Mouse (Mus musculus): ENCODE data around the gene Cd44.

Gene Cd44

DNA sequence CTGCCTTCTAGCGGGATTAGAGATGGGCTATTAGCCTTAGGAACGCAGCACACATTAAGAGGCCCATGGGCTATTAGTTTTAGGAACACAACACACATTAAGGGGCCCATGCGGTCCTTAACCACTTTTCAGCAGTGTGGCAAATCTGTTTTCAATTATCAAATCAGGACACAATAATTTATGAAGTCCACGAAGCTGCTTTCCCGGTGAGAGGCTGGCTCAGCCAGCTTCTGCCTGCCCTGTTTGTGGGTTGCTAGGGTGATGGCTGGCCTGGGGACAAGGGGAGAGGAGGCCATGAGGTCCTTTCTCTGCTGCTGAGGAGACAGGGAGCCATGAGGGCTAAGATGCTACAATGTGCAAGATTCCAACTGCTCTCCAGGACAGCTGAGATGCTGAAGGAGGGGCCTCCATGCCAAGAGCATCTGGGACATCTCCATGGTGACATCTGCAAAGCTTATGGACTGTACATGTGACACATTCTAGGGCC lies 81.2 kb downstream of the Cd44 start:
- no peak for DNase-seq (ENCODE audit: low spot score in 2 of 2)

GRCm38 (mm10) chr2:102815289-102815809 lies 86.1 kb downstream of the Cd44 start:
- DNase-seq (ENCODE audit: low spot score in 2 of 2) = no peak

- no peak for DNase-seq (ENCODE audit: low spot score in 2 of 2)
Measured at GRCm38 (mm10) chr2:102812756-102813155, 88.7 kb downstream of the Cd44 start.

GRCm38 (mm10) chr2:102809436-102809835 lies 92.0 kb downstream of the Cd44 start:
- no peak for DNase-seq (ENCODE audit: low spot score in 2 of 2)

GRCm38 (mm10) chr2:102807633-102808032 lies 93.8 kb downstream of the Cd44 start:
- no peak for DNase-seq (ENCODE audit: low spot score in 2 of 2)

DNA sequence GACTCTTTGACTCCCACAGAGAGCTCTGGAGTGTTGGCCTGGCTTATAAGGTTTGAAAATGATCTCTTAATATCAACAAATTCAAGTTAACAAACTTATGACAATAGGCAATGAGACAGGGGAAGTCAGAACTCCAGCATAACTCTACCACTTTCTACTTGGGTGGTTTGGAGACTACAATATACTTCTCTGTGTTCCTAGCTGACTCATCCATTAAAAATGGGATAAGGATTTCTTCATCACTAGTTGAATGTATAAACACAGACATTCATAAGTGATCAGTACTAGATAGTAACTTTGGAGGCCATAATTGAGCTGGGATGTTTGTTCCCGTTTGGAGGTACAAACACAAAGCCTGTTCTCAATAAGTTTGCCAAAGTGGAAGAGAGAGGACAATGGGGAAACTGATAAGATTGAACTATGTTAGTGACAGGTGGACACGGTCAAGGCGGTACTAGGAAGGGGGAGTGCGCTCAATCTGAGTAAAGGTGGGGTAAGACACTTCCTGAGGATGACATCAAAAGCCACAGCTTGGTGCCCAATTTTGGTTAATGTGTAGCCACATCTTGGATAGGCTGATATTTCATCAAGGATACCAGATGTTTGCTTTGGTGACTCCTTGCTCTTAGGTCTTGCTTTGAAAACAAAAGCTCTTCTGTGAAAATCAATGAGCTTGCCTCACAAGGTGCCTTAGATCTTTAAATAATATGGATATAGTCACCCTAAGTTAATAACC lies 95.5 kb downstream of the Cd44 start:
- DNase-seq (ENCODE audit: low spot score in 2 of 2) = no peak

DNA sequence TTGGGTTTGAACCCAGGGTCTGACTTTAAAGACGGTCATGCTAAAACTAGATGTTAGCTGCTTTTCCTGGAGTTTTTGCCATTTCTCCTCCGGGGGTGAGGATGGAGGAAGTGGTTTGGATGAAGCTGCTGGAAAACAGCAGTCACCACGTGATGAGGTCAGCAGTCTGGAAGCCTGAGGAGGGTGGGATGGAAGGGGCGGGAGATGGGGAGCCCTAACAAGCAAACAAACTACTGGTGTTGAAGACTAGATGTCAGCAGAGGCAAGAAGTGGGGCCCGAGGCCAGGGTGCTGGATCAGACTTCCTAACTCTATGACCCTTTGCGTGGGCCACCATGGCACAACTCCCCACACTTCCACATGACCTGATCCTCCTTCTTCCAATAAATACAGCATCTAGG lies 96.2 kb downstream of the Cd44 start:
- no peak for DNase-seq (ENCODE audit: low spot score in 2 of 2)

GRCm38 (mm10) chr2:102804109-102804508 lies 97.4 kb downstream of the Cd44 start:
- DNase-seq (ENCODE audit: low spot score in 2 of 2) = no peak

DNA sequence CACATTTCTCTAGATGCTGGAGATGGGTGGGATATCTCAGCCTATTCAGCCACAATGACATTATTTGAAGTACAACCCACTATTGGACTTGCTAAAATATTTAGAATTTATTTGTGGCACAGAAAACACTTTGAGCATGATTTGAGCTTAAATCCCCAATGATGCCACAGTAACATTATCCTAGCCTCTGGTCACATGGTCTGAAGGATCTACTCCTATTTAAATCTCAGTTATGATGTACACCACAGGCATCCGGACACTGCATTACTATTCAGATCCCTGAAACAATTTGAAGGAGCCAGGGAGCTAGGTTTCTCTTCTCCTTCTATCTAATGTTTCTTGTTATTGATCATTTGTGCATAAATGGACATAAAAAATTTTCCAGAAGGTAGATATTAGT lies 99.6 kb downstream of the Cd44 start:
- DNase-seq (ENCODE audit: low spot score in 2 of 2) = no peak

DNA sequence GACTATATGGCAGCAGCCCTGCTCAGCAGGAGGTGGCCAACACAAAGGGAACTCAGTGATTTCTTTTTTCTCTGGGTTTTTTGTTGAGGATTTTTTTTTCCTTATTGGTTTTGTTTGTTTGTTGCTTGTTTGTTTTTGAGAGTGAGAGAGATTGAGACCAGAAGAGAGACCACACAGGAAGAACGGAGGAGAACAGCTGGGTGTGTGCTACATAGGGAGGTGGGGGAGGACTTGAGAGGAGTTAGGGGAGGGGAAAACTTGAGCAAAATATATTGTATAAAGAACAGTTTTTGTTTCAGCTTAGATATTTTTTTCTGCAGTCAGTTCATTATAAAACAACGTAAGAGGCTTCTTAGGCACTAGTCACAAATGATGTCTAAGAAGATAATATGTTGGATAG lies 103.3 kb downstream of the Cd44 start:
- DNase-seq (ENCODE audit: low spot score in 2 of 2) = no peak

GRCm38 (mm10) chr2:102795034-102795433 lies 106.4 kb downstream of the Cd44 start:
- DNase-seq (ENCODE audit: low spot score in 2 of 2) = no peak

DNA sequence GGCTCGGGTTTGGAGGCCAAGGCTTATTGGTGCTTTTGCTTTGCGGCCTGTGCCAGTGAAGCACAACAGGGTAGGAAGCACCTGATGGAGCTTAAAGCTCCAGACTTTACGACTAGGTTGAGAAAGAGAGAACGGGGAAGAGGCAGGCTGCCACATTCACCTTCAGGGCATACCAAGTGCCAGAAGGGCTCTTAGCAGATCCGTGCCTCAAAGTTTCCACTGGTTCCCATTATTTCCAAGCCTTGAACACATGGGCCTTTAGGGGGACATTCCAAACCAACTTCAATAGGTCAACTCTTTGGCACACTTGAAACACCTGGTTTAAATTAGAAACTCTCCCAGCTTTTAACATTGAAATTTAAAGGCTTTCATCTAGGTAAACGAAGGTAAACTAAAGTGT lies 108.7 kb downstream of the Cd44 start:
- DNase-seq (ENCODE audit: low spot score in 2 of 2) = no peak

GRCm38 (mm10) chr2:102791641-102792040 lies 109.8 kb downstream of the Cd44 start:
- no peak for DNase-seq (ENCODE audit: low spot score in 2 of 2)

DNA sequence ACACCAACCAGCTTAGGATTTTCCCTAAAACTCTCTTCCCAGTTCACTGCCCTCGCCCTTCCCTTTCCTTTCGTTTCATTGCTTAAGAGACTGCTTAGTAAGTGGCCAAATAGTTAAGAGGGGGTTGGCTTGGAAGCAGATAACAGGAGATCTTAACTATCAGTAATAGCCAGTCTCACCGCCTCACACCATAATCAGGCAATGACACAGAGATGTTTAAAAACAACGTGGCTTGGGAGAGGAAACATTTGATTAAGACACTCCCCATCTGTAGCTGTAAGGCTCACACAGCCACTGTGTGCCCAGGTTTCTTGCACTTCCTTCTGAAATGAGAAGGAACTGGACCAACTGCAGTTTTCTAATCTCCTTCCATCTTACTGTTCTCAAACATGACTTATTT lies 115.8 kb downstream of the Cd44 start:
- DNase-seq (ENCODE audit: low spot score in 2 of 2) = no peak

- DNase-seq (ENCODE audit: low spot score in 2 of 2) = no peak
Measured at GRCm38 (mm10) chr2:102782751-102783150, 118.7 kb downstream of the Cd44 start.

- no peak for DNase-seq (ENCODE audit: low spot score in 2 of 2)
Measured at GRCm38 (mm10) chr2:102778208-102778607, 123.3 kb downstream of the Cd44 start.

DNA sequence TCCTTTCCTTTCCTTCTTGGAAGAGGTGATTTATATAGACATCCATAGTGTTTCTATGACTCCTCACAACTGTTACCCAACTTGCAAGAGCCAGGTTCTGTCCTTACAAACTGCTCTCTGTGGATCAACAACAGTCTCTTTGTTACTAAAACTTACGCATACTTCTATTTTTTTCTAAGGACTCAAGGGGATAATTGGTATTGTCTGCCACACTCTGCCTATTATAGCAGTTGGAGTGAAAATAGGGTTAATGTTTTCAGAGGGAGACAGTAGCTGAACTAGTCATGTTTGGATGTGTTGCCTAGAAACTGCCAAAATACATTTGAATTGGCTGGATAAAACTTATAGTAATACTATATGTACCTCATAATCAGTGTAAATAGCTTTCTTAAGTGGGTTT lies 125.9 kb downstream of the Cd44 start:
- DNase-seq (ENCODE audit: low spot score in 2 of 2) = no peak

GRCm38 (mm10) chr2:102774700-102775099 lies 126.8 kb downstream of the Cd44 start:
- no peak for DNase-seq (ENCODE audit: low spot score in 2 of 2)

DNA sequence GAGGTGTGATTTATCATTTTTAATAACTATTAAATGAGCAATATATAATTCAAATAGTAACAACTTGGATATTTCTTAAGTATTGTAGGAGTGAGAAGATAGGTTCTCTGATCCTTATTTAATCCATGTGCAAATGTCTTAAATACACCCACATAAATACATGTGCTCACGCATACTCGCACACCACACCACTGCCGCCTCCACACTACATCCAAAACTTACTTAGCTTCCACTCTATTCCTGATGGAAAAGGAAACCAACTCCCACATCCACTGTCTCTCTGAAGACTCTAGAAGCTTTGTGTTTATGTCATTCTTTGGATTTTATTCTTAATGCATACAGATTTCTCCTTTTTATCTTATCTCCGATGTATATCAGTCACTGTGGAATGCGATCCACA lies 129.2 kb downstream of the Cd44 start:
- no peak for DNase-seq (ENCODE audit: low spot score in 2 of 2)

GRCm38 (mm10) chr2:102771304-102771703 lies 130.2 kb downstream of the Cd44 start:
- DNase-seq (ENCODE audit: low spot score in 2 of 2) = no peak

- no peak for DNase-seq (ENCODE audit: low spot score in 2 of 2)
Measured at GRCm38 (mm10) chr2:102768267-102768666, 133.2 kb downstream of the Cd44 start.

DNA sequence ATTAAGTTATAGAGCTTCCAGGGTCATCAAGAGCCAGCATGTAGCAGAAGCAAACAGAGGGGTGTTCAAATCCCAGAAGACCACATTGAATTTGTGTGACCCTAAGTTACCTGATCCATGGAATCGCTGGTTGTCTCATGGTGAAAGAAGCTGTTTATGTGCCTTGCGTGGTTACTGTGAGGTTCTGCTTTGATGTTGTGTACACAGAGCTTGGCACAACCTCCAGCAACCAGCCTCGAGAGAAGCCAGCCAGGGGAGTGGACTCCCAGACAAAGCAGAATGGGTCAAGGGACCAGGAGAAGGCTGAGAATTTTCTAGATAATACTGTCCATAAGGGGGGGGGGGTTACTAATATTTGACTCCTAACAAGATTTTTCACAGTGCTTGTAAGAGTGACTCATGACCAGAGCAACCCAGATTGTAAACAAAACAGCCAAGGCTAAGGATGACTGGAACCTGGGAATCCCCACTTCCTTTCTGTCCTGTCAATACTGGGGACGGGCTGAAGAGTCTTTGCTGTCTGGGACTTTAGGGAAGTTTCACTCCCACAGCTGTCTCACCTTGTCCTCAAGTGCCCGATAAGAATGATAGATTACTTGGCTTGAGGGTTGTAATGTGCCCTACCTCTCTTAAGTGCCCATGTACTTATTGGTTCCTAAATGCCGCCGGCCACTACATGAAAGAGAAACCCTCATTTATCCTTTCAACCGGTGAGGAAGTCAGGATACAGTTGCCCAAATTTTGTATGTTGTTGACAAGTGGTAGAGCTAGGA lies 136.7 kb downstream of the Cd44 start:
- DNase-seq (ENCODE audit: low spot score in 2 of 2) = no peak

- no peak for DNase-seq (ENCODE audit: low spot score in 2 of 2)
Measured at GRCm38 (mm10) chr2:102763991-102764390, 137.5 kb downstream of the Cd44 start.
